Mouse (Mus musculus) lung, embryonic 14.5 days (tissue): ENCODE measurements at regions not wholly inside any gene's neighbourhood (a gene's known extent, or its start where the extent isn't known, plus 50 kb on each side); places are given as distances from the start of the nearest gene placed in this dataset.

Experiments
- ATAC-seq: fragments of 200-750 bp; cut with Nextera tagmentation; 2 replicates; pipeline ENCODE4 v1.8.0; 2017; ENCODE audit warnings: mild to moderate bottlenecking, moderate TSS enrichment, moderate library complexity; ENCODE audit not compliant: insufficient read depth
- DNase-seq: peaks from one replicate; pipeline ENCODE4 v3.0.0-alpha.2; 2015
- H3K27ac ChIP-seq: fragments of 300-500 bp; sonication (generic); 2 replicates; pipeline ENCODE4 v1.5.1; 2014; ENCODE audit warnings: low read depth, mild to moderate bottlenecking, moderate library complexity
- H3K27me3 ChIP-seq: fragments of 300-500 bp; sonication (generic); 2 replicates; pipeline ENCODE4 v1.6.1; 2014; ENCODE audit warnings: low read length, control low read depth; ENCODE audit not compliant: insufficient read depth
- H3K36me3 ChIP-seq: fragments of 300-500 bp; sonication (generic); 2 replicates; pipeline ENCODE4 v1.6.1; 2014; ENCODE audit warnings: control low read depth; ENCODE audit not compliant: insufficient read depth
- H3K4me1 ChIP-seq: fragments of 300-500 bp; sonication (generic); 2 replicates; pipeline ENCODE4 v1.6.1; 2014; ENCODE audit warnings: antibody characterized with exemption, control low read depth; ENCODE audit not compliant: insufficient read depth
- H3K4me2 ChIP-seq: fragments of 300-500 bp; sonication (generic); 2 replicates; pipeline ENCODE4 v1.6.1; 2014; ENCODE audit warnings: mild to moderate bottlenecking
- H3K4me3 ChIP-seq: fragments of 300-500 bp; sonication (generic); 2 replicates; pipeline ENCODE4 v1.5.1; 2014; ENCODE audit warnings: low read depth, low read length
- H3K9ac ChIP-seq: fragments of 300-500 bp; sonication (generic); 2 replicates; pipeline ENCODE4 v1.6.1; 2014
- H3K9me3 ChIP-seq: fragments of 300-500 bp; sonication (generic); 2 replicates; pipeline ENCODE4 v1.6.1; 2016; ENCODE audit warnings: low read depth, low read length, control low read depth
- CTCF ChIP-seq: IDR thresholded peaks from 2 replicates; pipeline ENCODE4 v1.5.1; 2016; ENCODE audit warnings: antibody characterized with exemption, low read depth
- WGBS: fragments of 180-500 bp; shearing (Covaris S2); extraction: QIAGEN DNeasy Blood & Tissue Kit; methylation state at CpG from one replicate; pipeline ENCODE4 v1.1.7; 2014; 5-methylcytosine and 5-hydroxymethylcytosine counted together

DNA sequence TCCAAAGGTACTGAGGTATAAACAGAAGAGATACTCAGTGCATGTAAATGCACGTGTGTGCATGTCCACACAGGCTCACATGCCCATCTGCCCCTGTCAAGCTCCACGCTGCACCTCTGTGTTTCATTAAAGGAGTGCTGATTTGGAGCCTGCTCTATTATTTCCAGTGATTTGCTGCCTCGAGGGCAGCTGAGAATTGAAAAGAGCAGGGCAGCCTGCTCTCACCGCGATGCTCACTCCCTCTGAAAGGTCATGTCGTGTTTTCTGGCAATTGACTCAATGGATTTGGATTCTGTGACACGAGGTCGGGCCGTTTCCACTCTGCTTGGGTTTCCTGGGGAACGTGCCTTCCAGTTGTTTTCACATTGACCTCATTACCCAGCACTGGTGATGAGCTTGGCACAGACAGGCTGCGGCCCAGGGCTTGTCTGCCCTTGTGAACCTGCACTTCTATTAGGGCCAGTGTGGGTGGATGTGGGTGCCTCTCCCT is 167.1 kb downstream of the Fam169b start:
- DNase-seq (no peak), ATAC-seq (no peak)
- no peak overlapping the region for H3K27ac ChIP-seq
- no peak overlapping the region for H3K4me2 ChIP-seq
- no peaks in the 10 kb centered on the region for H3K36me3 ChIP-seq
- no peak overlapping the region for H3K4me3 ChIP-seq
- no peaks in the 10 kb centered on the region for H3K4me1 ChIP-seq
- no peak for TF ChIP-seq CTCF
- no peaks in the 10 kb centered on the region for H3K9me3 ChIP-seq
- WGBS, result 59% methylated on average over 11 of the region's 11 CpGs
- H3K27me3 ChIP-seq, result no peaks in the 10 kb centered on the region
- no peak overlapping the region for H3K9ac ChIP-seq

- DNase-seq, result no peak
- H3K4me2 ChIP-seq, result no peak overlapping the region
- no peak overlapping the region for H3K27ac ChIP-seq
- H3K36me3 ChIP-seq, result no peaks in the 10 kb centered on the region
- no peak overlapping the region for H3K4me3 ChIP-seq
- no peak for TF ChIP-seq CTCF
- H3K9ac ChIP-seq, result no peak overlapping the region
- no peaks in the 10 kb centered on the region for H3K9me3 ChIP-seq
- H3K4me1 ChIP-seq, result no peaks in the 10 kb centered on the region
- WGBS, result 73% methylated on average over 4 of the region's 4 CpGs
- no peak for ATAC-seq
- no peaks in the 10 kb centered on the region for H3K27me3 ChIP-seq
Measured at GRCm38 (mm10) chr7:68428946-68429345, 155.3 kb downstream of the Fam169b start.

GRCm38 (mm10) chr7:68415890-68416289 is 142.3 kb downstream of the Fam169b start:
- no peak overlapping the region for H3K27ac ChIP-seq
- no peak overlapping the region for H3K4me2 ChIP-seq
- H3K27me3 ChIP-seq, result no peaks in the 10 kb centered on the region
- no peaks in the 10 kb centered on the region for H3K36me3 ChIP-seq
- 71% methylated on average over 7 of the region's 7 CpGs for WGBS
- no peak for TF ChIP-seq CTCF
- no peaks in the 10 kb centered on the region for H3K9me3 ChIP-seq
- no peak overlapping the region for H3K4me3 ChIP-seq
- H3K9ac ChIP-seq, result no peak overlapping the region
- H3K4me1 ChIP-seq, result no peaks in the 10 kb centered on the region
- no peak for ATAC-seq
- DNase-seq, result no peak

GRCm38 (mm10) chr7:68412786-68413185 is 139.1 kb downstream of the Fam169b start:
- H3K9ac ChIP-seq, result no peak overlapping the region
- H3K27ac ChIP-seq, result no peak overlapping the region
- DNase-seq (no peak), ATAC-seq (no peak)
- no peak overlapping the region for H3K4me2 ChIP-seq
- no peaks in the 10 kb centered on the region for H3K36me3 ChIP-seq
- no peak overlapping the region for H3K4me3 ChIP-seq
- no peak for TF ChIP-seq CTCF
- H3K9me3 ChIP-seq, result no peaks in the 10 kb centered on the region
- 24% methylated on average over 1 of the region's 1 CpGs for WGBS
- no peaks in the 10 kb centered on the region for H3K27me3 ChIP-seq
- H3K4me1 ChIP-seq, result no peaks in the 10 kb centered on the region
